Mouse (Mus musculus) CH12.LX (cell line): ENCODE data around the gene Aplp1. TPM values are rescaled to one million over a fixed set of nuclear protein-coding genes. Genes with fewer than 3 reads are reported as not detected.

Experiments used
- DNase-seq: peaks from one replicate; pipeline ENCODE4 v3.0.0-alpha.2; 2013; ENCODE audit errors: extremely low read depth
- H3K27ac ChIP-seq: 2 replicates; pipeline ENCODE4 v1.5.1; 2012; ENCODE audit warnings: low read depth, mild to moderate bottlenecking, control low read depth, moderate library complexity; ENCODE audit not compliant: insufficient read depth
- H3K27me3 ChIP-seq: replicated peaks from 2 replicates; pipeline ENCODE3; 2012; ENCODE audit warnings: inconsistent platforms
- H3K36me3 ChIP-seq, 2 experiments: replicated peaks in 1 of 2; 2 replicates each; pipeline versions ENCODE3 to v1.6.1; 2012; ENCODE audit warnings: inconsistent platforms in 1 of 2, low read length in 1 of 2, mild to moderate bottlenecking in 1 of 2, mixed read lengths in 1 of 2, moderate library complexity in 1 of 2; ENCODE audit not compliant: control insufficient read depth in 1 of 2, insufficient read depth in 1 of 2
- H3K4me1 ChIP-seq, 2 experiments: 2 replicates each; pipeline ENCODE4 v1.6.1; 2012; ENCODE audit warnings: inconsistent platforms in 1 of 2, moderate library complexity in 1 of 2; ENCODE audit not compliant: insufficient read depth in 2 of 2, control insufficient read depth in 1 of 2
- H3K4me2 ChIP-seq: 2 replicates; pipeline ENCODE4 v1.6.1; 2012; ENCODE audit warnings: low read depth, mild to moderate bottlenecking, control low read depth; ENCODE audit not compliant: poor library complexity, insufficient read depth, severe bottlenecking
- H3K4me3 ChIP-seq, 3 experiments: fragments of 150-350 bp in 1 of 3; sonication (generic) in 1 of 3; replicated peaks in 1 of 3; 2 replicates each; pipeline versions ENCODE3 to v1.5.1; 2011 to 2012; ENCODE audit warnings: low read depth in 2 of 3, low read length in 2 of 3, mild to moderate bottlenecking in 2 of 3, moderate library complexity in 2 of 3, control low read depth in 1 of 3, improper control_type of control experiment in 1 of 3, inconsistent platforms in 1 of 3, mixed read lengths in 1 of 3; ENCODE audit not compliant: poor library complexity in 1 of 3
- H3K79me2 ChIP-seq: replicated peaks from 2 replicates; pipeline ENCODE4 v1.6.1; 2012; ENCODE audit warnings: mild to moderate bottlenecking, moderate library complexity; ENCODE audit not compliant: control insufficient read depth, poor library complexity, insufficient read depth, severe bottlenecking; ENCODE audit errors: extremely low read depth
- H3K9ac ChIP-seq: 2 replicates; pipeline ENCODE4 v1.6.1; 2012; ENCODE audit warnings: low read depth, mild to moderate bottlenecking, control low read depth, moderate library complexity; ENCODE audit not compliant: insufficient read depth
- H3K9me3 ChIP-seq: replicated peaks from 2 replicates; pipeline ENCODE3; 2012; ENCODE audit warnings: low read length, inconsistent platforms, mixed read lengths
- CHD1 ChIP-seq: IDR thresholded peaks from 2 replicates; pipeline ENCODE4 v1.6.1; 2012; ENCODE audit warnings: low read depth, low read length, improper control_type of control experiment, inconsistent platforms
- CHD2 ChIP-seq: IDR thresholded peaks from 2 replicates; pipeline ENCODE4 v1.6.1; 2011; ENCODE audit warnings: low read length, improper control_type of control experiment
- CTCF ChIP-seq, 2 experiments: IDR thresholded peaks in 1 of 2; conservative IDR thresholded peaks in 1 of 2; 2 replicates each; pipeline ENCODE4 v1.5.1; 2011 to 2012; ENCODE audit warnings: low read depth in 2 of 2, low read length in 2 of 2, improper control_type of control experiment in 1 of 2, inconsistent platforms in 1 of 2, mild to moderate bottlenecking in 1 of 2, moderate library complexity in 1 of 2
- E2F4 ChIP-seq: IDR thresholded peaks from 2 replicates; pipeline ENCODE4 v1.6.1; 2011; ENCODE audit warnings: low read depth, low read length, improper control_type of control experiment; ENCODE audit not compliant: insufficient replicate concordance
- ELF1 ChIP-seq: IDR thresholded peaks from 2 replicates; pipeline ENCODE4 v1.6.1; 2014; ENCODE audit warnings: low read depth, mild to moderate bottlenecking, inconsistent platforms, low read length, improper control_type of control experiment
- ETS1 ChIP-seq: conservative IDR thresholded peaks from 2 replicates; pipeline ENCODE4 v1.6.1; 2012; ENCODE audit warnings: low read depth, mild to moderate bottlenecking, inconsistent platforms, low read length, improper control_type of control experiment, moderate library complexity
- GABPA ChIP-seq: IDR thresholded peaks from 2 replicates; pipeline ENCODE4 v1.6.1; 2012; ENCODE audit warnings: low read depth, low read length, improper control_type of control experiment, inconsistent platforms; ENCODE audit not compliant: insufficient replicate concordance
- IRF4 ChIP-seq: IDR thresholded peaks from 2 replicates; pipeline ENCODE4 v1.6.1; 2014; ENCODE audit warnings: low read depth, mild to moderate bottlenecking, inconsistent platforms, low read length, improper control_type of control experiment
- MXI1 ChIP-seq: IDR thresholded peaks from 2 replicates; pipeline ENCODE4 v1.6.1; 2011; ENCODE audit warnings: mild to moderate bottlenecking, low read depth, low read length, improper control_type of control experiment
- NELFE ChIP-seq: IDR thresholded peaks from 2 replicates; pipeline ENCODE4 v1.6.1; 2011; ENCODE audit warnings: low read depth, low read length, improper control_type of control experiment
- PAX5 ChIP-seq: IDR thresholded peaks from 2 replicates; pipeline ENCODE4 v1.6.1; 2012; ENCODE audit warnings: low read length, inconsistent platforms, mixed read lengths
- POLR2A ChIP-seq: IDR thresholded peaks from 2 replicates; pipeline ENCODE4 v1.6.1; 2011; ENCODE audit warnings: low read depth, mild to moderate bottlenecking, improper control_type of control experiment, low read length
- POLR2AphosphoS2 ChIP-seq: IDR thresholded peaks from 2 replicates; pipeline ENCODE4 v1.6.1; 2011; ENCODE audit warnings: low read depth, low read length, improper control_type of control experiment
- RAD21 ChIP-seq: IDR thresholded peaks from 2 replicates; pipeline ENCODE4 v1.6.1; 2011; ENCODE audit warnings: low read depth, mild to moderate bottlenecking, low read length, improper control_type of control experiment, moderate library complexity
- RCOR1 ChIP-seq: conservative IDR thresholded peaks from 2 replicates; pipeline ENCODE4 v1.6.1; 2012; ENCODE audit warnings: low read depth, mild to moderate bottlenecking, inconsistent platforms, low read length, improper control_type of control experiment
- SIN3A ChIP-seq: IDR thresholded peaks from 2 replicates; pipeline ENCODE4 v1.6.1; 2012; ENCODE audit warnings: low read length, improper control_type of control experiment, inconsistent platforms
- SMC3 ChIP-seq: IDR thresholded peaks from 2 replicates; pipeline ENCODE4 v1.6.1; 2011; ENCODE audit warnings: low read depth, low read length, improper control_type of control experiment
- TBP ChIP-seq: conservative IDR thresholded peaks from 2 replicates; pipeline ENCODE4 v1.6.1; 2011; ENCODE audit warnings: low read depth, low read length, improper control_type of control experiment
- UBTF ChIP-seq: IDR thresholded peaks from 2 replicates; pipeline ENCODE4 v1.6.1; 2012; ENCODE audit warnings: low read depth, mild to moderate bottlenecking, inconsistent platforms, low read length, improper control_type of control experiment, moderate library complexity
- USF1 ChIP-seq: IDR thresholded peaks from 2 replicates; pipeline ENCODE4 v1.6.1; 2014; ENCODE audit warnings: low read depth, mild to moderate bottlenecking, inconsistent platforms, low read length, improper control_type of control experiment
- ZC3H11A ChIP-seq: IDR thresholded peaks from 2 replicates; pipeline ENCODE4 v1.6.1; 2012; ENCODE audit warnings: low read depth, mild to moderate bottlenecking, inconsistent platforms, low read length, improper control_type of control experiment
- ZKSCAN1 ChIP-seq: IDR thresholded peaks from 2 replicates; pipeline ENCODE4 v1.6.1; 2012; ENCODE audit warnings: low read depth, inconsistent platforms, low read length, improper control_type of control experiment, borderline replicate concordance
- ZMIZ1 ChIP-seq: IDR thresholded peaks from 2 replicates; pipeline ENCODE4 v1.6.1; 2012; ENCODE audit warnings: low read depth, mild to moderate bottlenecking, inconsistent platforms, low read length, improper control_type of control experiment
- ZNF384 ChIP-seq: IDR thresholded peaks from 2 replicates; pipeline ENCODE4 v1.6.1; 2012; ENCODE audit warnings: low read depth, low read length, improper control_type of control experiment, inconsistent platforms
- dilution Hi-C: fragments of 300-500 bp; cut with MboI; formaldehyde crosslinking; loops from 2 replicates; pipeline ENCODE4 v1.14.3; 2020; ENCODE audit warnings: low sequenced_read_pairs; ENCODE audit not compliant: extremely low pct_unique_long_range_greater_than_20kb, extremely low pct_ligation_motif_present
- in situ Hi-C: fragments of 300-500 bp; cut with MboI; formaldehyde crosslinking; loops from 3 replicates; pipeline ENCODE4 v1.14.3; 2019; ENCODE audit warnings: low sequenced_read_pairs, low pct_ligation_motif_present, low pct_unique_long_range_greater_than_20kb, mixed read lengths
- polyA plus RNA-seq: library from polyadenylated mRNA; unstranded; fragments of >175 nt; gene quantifications from 2 replicates; pipeline ENCODE4 v1.2.1, GENCODE M21; 2012; ENCODE audit warnings: low read depth; ENCODE audit not compliant: insufficient read length
- total RNA-seq, 2 experiments: library from RNA; depleted of rRNA; stranded (reverse); fragments of 300-350 nt in 1 of 2; fragments of >200 nt in 1 of 2; gene quantifications; 2 replicates each; pipeline ENCODE4 v1.2.3; 2012 to 2014

Gene Aplp1
- total and polyA plus RNA-seq, 3 experiments, result 0.10 to 0.93 TPM; not detected in 1

DNA sequence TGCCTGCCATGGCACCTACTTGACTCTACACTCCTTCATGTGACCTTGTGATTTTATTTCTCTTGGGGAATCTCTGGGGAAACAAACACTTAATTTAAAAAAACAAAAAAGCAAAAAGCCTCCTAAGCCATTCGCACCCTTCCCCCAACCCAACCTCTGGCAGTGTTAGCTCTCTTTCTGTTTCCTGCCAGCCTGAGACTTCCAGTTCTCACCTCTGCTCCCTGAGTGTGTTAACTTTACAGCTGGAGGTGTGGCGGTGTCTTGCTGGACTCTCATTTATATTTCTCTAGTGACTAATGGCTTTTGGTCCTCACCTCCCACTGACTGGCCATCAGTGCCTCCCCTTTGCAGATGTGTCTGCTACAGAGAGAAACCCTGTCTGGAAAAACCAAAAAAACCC, 35.5 kb downstream of the Aplp1 start:
- in situ Hi-C loops, result no loop called here
- H3K79me2 ChIP-seq, result no peaks in the 10 kb centered on the region

DNA sequence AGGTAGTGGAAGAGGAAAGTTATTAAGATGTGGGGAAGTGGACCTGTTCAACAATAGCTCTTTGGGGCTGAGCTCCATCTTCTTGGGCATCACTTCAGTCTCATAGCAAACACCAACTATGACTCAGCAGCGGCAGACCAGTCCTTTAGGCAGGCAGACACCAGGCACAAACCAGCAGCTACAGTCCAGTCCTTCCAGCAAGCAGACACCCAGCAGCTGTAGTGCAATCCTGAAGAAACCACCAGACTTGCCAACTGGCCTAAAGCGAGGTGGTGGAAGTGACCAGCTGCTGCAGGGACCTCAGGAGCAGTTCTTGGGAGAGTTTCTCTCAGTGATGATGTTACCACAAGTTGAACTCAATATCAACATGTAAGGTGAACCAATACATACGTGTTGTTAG, 36.7 kb downstream of the Aplp1 start:
- in situ Hi-C loops (no loop called here), dilution Hi-C loops (no loop called here)
- no peaks in the 10 kb centered on the region for H3K79me2 ChIP-seq
- H3K36me3 ChIP-seq, result no peaks in the 10 kb centered on the region
- H3K27ac ChIP-seq, result no peak overlapping the region
- no peak overlapping the region for H3K9ac ChIP-seq
- H3K4me2 ChIP-seq, result no peak overlapping the region
- no peaks in the 10 kb centered on the region for H3K27me3 ChIP-seq
- peaks cover 2% of the 10 kb centered on the region for H3K9me3 ChIP-seq
- no peak overlapping the region for H3K4me3 ChIP-seq
- TF ChIP-seq GABPA, result no peak
- DNase-seq, result no peak
- peaks cover 17 to 44% of the 10 kb centered on the region in 2 experiments for H3K4me1 ChIP-seq

More for the DNA sequence above, 35.5 kb downstream of the Aplp1 start:
- TF ChIP-seq UBTF (no peak), RCOR1 (no peak), CHD2 (no peak), POLR2AphosphoS2 (no peak), NELFE (no peak), SIN3A (no peak), ZNF384 (no peak), SMC3 (no peak), ZMIZ1 (no peak), ELF1 (no peak), USF1 (no peak), RAD21 (no peak), TBP (no peak)
- dilution Hi-C loops, result no loop called here
- H3K4me3 ChIP-seq, result no peak overlapping the region
- H3K36me3 ChIP-seq, result no peaks in the 10 kb centered on the region
- no peak for DNase-seq
- no peak overlapping the region for H3K4me2 ChIP-seq
- H3K4me1 ChIP-seq, result peaks cover 17 to 50% of the 10 kb centered on the region in 2 experiments
- no peaks in the 10 kb centered on the region for H3K27me3 ChIP-seq
- peaks cover 2% of the 10 kb centered on the region for H3K9me3 ChIP-seq
- no peak overlapping the region for H3K27ac ChIP-seq
- H3K9ac ChIP-seq, result no peak overlapping the region

- no peak overlapping the region for H3K4me3 ChIP-seq
- H3K4me2 ChIP-seq, result no peak overlapping the region
- H3K27ac ChIP-seq, result no peak overlapping the region
- peaks cover 2% of the 10 kb centered on the region for H3K9me3 ChIP-seq
- no peaks in the 10 kb centered on the region for H3K79me2 ChIP-seq
- H3K4me1 ChIP-seq, result no peaks in the 10 kb centered on the region; a peak in 1 of 4 replicates
- no peaks in the 10 kb centered on the region for H3K36me3 ChIP-seq
- dilution Hi-C loops, result no loop called here
- TF ChIP-seq MXI1 (no peak), NELFE (no peak), ZC3H11A (no peak), IRF4 (no peak), POLR2AphosphoS2 (no peak), CHD1 (no peak), POLR2A (no peak), PAX5 (no peak), CHD2 (no peak), SIN3A (no peak), ETS1 (no peak), E2F4 (no peak), TBP (no peak), CTCF (conservative IDR thresholded peaks at IDR 0.05 in 1 of 2, IDR thresholded peaks at IDR 0.05 in 1 of 2; ENCODE audit: low read depth in 2 of 2, low read length in 2 of 2) (no peak), USF1 (no peak), ZKSCAN1 (no peak)
- no peak overlapping the region for H3K9ac ChIP-seq
- in situ Hi-C loops, result no loop called here
- no peak for DNase-seq
- no peaks in the 10 kb centered on the region for H3K27me3 ChIP-seq
These were observed 43.0 kb downstream of the Aplp1 start for GRCm38 (mm10) chr7:30402343-30402742.
